Mouse (Mus musculus) ovary, postnatal 14 days (tissue): Measurements from ENCODE around the gene Ckb.
"Not testable (repeated sequence)": the region's sequence is repeated elsewhere in the genome, so short reads cannot be mapped to it uniquely, and the experiment has no call there.

Source experiments
- DNase-seq: peaks from one replicate; pipeline ENCODE4 v3.0.0; 2022; ENCODE audit warnings: low spot score

Gene Ckb

DNA sequence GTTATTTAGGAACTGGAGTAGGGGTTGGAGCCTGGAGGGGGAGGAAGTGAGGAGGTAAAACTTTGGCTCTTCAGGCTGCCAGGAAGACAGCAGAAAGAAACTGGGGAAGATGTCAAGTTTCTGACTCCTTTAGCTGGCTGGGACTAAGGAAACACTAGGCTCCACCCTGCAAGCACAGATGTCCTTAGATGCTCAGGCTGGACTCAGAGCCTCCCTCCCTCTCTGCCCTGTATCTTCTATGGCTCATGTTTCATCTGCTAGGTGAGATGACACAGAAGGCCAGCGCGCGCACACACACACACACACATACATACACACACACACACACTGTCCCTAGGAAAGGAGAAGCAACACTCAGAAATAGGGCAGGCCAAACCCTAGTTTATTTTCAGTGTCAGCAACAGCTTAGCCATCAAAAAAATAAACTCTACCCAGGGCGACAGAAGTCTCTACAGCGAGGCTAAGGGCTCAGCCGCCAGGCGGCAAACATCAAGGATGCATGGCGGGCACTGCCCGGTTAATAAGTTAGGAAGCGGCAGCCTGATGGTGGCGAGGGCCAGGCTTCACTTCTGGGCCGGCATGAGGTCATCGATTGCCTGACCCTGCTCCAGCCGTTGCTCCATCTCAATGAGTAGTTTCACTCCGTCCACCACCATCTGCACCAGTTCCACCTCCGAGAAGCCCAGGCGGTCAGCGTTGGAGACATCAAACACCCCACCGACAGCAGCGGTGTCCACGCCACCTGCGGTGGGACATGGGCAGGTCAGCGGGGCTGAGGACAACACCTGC, 2.9 kb downstream of the Ckb start:
- DNase-seq = no peak

- peak; percentile 98 for DNase-seq
Measured at GRCm38 (mm10) chr12:111668457-111668912, 3.7 kb downstream of the Ckb start.

DNA sequence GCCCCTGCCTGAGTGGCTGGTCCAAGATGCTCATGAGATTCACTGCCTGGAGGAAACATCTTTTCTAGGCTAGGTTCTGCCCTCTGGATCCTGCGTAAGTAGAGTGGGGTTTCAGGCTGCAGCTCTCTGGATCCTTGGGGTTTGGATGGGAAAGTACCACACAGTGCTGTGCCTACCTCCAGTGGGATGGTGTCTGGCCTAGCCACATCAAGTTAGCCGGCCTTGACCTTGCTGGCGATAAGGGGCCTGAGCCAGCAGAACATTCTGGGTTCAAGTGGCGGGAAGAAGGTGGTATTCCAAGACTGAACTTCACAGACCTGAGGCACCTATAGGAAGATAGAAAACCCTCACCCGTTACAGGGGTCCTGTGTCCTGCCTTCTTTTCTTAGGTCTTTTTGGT, 4.7 kb downstream of the Ckb start:
- DNase-seq = no peak

DNA sequence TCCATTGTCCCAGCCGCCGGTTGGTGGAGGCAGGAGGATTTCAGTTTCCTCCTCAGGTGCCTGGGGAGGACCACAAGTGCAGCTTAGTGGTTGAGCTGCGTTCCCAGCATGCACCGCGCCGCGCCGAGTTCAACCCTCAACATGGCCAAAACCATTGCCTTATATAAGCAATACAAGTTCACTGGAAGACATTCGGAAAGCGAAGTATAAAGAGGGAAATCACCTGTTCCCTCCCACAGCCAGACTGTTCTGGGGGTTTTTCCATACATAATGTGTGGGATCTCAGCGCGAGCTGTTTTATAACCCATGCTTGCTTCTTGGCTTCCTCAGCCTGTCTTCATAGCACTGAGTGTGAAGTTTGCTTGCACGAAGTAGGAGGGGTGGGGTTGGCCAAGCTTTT, 5.8 kb downstream of the Ckb start:
- DNase-seq = no peak

DNA sequence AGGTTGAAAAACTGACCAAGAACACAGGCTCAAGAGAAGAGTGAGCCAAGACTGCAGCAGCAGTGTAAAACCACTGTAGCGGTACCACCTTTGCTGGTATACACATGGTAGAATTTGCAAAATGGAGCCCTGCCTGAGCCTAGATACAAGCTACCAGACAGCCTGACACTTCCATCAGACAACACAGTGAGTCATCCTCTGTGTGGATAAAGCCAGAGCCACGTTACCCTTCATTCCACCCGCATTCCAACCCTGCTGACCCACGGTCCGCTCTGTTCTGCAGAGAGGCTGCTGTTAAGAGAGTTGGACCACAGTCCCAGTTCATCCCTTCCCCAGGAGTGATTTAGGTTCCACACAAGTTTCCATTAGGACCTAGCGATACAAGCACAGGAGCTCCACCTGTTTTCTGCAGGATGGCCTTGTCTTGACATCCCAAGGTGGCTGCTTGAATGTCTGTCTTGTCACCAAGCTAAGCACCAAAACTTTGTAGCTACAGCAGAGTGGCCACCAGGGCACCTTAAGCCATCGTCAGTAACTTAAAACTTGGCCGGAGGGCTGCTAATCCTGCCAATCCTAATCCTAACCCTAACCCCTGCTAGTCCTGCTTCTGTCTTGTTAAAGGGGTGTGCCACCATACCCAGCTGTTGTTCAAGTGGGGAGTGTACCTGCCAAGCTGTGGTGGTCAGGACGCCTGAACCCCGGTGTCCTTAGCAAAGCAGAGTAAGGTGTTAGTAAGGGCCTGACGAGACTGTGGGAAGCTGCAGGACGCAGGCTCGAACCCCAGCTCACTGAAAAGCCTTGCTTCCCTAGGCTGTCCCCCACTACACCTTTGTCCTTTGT, 6.9 kb downstream of the Ckb start:
- no peak for DNase-seq

DNA sequence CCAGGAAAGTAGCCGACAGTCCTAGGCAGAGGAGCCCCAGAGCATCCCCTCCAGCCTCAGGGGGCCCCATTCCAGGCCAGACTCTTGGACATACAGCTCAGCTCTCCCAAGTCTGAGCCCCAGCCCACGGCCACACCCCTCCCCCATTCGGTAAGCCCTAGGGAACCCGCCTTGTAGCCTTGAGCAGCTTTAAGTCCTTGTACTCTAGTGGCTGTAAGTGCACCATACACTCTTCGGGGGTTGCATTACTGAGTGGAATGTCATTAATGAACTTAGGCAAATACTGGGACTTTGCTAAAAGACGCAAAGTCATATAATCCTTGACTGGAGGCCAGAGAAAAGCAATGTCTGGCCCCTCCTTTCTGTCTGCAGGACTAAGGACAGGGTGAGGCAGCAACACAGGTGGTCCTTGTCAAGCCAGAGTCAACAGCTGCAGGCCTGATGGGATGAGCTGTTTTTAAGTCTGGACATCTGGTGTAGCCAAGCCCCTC, 7.9 kb downstream of the Ckb start:
- DNase-seq = no peak

- no peak for DNase-seq
Measured at GRCm38 (mm10) chr12:111663228-111664143, 8.7 kb downstream of the Ckb start.

- not testable (repeated sequence) for DNase-seq
Measured at GRCm38 (mm10) chr12:111661554-111661953, 10.6 kb downstream of the Ckb start.

- DNase-seq = no peak
Measured at GRCm38 (mm10) chr12:111660628-111661027, 11.5 kb downstream of the Ckb start.

- DNase-seq = no peak
Measured at GRCm38 (mm10) chr12:111659331-111659730, 12.8 kb downstream of the Ckb start.

DNA sequence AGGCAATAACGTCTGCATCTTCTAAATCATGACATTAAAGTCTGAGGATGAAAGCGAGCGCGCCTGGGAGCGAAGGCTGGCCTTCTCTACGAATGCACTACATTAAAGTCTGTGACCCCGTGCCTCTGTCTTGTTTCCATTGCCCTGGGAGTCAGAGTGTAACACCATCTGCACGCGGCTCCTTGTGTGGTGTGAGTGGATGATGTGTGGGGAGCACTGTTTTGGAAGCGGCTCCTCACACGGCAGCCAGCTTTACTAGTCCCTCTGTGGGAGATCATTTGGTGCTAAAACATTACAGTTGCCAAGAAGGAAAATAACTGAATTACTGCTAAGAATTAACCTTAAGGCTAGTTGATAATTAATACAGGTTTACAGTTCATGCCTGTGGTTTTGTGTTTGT, 16.4 kb downstream of the Ckb start:
- no peak for DNase-seq

DNA sequence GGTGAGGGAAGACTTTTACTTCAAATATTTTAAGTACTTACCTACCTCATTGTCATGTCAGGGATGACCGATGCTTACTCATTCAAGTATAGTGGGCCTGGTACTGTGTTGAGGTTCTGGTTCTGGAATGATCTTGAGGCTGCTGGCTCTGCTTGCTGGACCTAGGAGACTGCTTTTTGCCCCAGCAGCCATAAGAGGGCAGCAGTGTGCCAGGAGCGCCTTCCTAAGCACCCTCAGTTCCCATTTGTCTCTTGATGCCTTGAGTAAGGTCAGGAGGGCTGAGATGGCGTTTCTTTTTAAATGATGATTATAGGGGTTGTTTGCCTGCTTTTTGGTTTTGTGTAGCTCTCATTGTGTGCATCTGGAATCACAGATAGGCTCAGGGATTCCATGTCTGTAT, 18.7 kb downstream of the Ckb start:
- peak; percentile 63 for DNase-seq

GRCm38 (mm10) chr12:111652953-111653352, 19.2 kb downstream of the Ckb start:
- no peak for DNase-seq

DNA sequence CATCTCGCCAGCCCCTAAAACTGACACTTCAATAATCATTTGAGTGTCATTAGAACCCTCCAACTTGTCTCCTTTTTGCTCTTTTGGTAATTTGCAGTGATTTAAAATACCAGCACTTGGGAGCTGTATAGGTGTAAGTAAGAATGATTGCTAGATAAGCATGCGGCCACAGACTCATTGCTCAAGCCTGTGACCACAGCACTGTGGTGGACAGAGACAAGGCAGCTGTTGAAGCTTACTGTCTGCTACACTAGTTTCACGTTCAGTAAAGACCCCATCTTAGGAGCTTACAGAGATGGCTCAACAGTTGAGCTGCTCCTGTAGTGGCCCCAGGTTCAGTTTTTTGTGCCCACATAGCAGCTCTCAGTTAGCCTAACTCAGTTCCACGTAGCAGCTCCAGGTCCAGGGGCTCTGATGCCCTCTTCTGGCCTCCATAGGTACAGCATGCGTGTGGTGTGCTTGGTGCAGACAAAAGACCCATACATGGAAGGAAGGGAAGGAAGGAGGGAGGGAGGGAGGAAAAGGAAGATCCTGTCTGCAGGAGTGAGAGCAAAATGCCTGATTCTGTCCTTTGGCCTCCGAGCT, 24.0 kb downstream of the Ckb start:
- peak; percentile 54 for DNase-seq
